In the genomic region with DNA sequence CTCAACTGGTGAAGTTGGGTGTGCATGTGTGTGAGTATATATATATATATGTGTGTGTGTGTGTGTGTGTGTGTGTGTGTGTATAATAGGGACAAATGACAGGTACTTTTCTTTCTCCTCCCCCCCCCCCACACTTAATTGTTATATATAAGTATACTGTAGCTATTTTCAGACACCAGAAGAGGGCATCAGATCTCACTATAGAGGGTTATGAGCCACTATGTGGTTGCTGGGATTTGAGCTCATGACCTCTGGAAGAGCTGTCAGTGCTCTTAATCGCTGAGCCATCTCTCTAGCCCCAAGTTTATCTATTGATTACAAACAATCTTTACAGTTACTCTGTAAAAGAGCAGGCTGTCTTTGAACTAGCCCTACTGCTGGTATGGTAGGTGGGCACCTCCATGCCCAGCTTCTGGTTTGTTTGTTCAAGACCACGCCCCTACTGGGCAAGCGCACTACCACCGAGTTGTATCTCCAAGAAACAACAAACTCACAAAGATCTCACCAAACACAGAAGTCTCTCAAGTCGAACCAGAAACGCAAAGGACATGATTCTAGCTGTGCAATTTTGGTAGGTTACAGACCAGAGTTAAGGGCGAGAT, we compare ENCODE assay signal across 8 mouse cellular contexts. TPM values are rescaled to one million over a fixed set of nuclear protein-coding genes. Genes with fewer than 3 reads are reported as not detected.
A peak's percentile ranks its signal among the peaks of the same experiment; 100 is the strongest.
DNase-seq lines count a peak whose midpoint lies in the region; ATAC-seq lines count a peak whose summit lies in the region.

No protein-coding gene starts in this region.

- no peaks in the 10 kb centered on the region for H3K9me3 ChIP-seq in heart, embryonic 14.5 days (ENCODE audit: control insufficient read depth, low read length)
- no peaks in the 10 kb centered on the region for H3K9me3 ChIP-seq in hindbrain, embryonic 11.5 days (ENCODE audit: control insufficient read depth, low read length)
- H3K9me3 ChIP-seq in midbrain, embryonic 11.5 days (ENCODE audit: control insufficient read depth, low read length): no peaks in the 10 kb centered on the region

- peak overlapping the region; percentile 81 to 90 for H3K4me3 ChIP-seq in heart, embryonic 14.5 days (ENCODE audit: control insufficient read depth in 1 of 2, insufficient read depth in 1 of 2, low read depth in 1 of 2, low read length in 2 of 2)
- H3K4me3 ChIP-seq in hindbrain, embryonic 11.5 days (ENCODE audit: low read depth, low read length): peak overlapping the region; percentile 71
- peak overlapping the region; percentile 75 for H3K4me3 ChIP-seq in midbrain, embryonic 11.5 days (ENCODE audit: low read depth, low read length)

- peaks cover 12 to 23% of the 10 kb centered on the region in 2 experiments; a peak in 3 of 4 replicates for H3K4me1 ChIP-seq in heart, embryonic 14.5 days (ENCODE audit: control insufficient read depth in 2 of 2, insufficient read depth in 2 of 2, low read length in 2 of 2)
- no peaks in the 10 kb centered on the region; the same call in 1 of the 2 replicates for H3K4me1 ChIP-seq in hindbrain, embryonic 11.5 days (replicated peaks; ENCODE audit: control insufficient read depth, insufficient read depth, low read length)
- peaks cover 9% of the 10 kb centered on the region for H3K4me1 ChIP-seq in midbrain, embryonic 11.5 days (ENCODE audit: control insufficient read depth, insufficient read depth, low read length)

- no peaks in the 10 kb centered on the region for H3K27me3 ChIP-seq in heart, embryonic 14.5 days (ENCODE audit: control insufficient read depth, insufficient read depth, low read length)
- no peaks in the 10 kb centered on the region for H3K27me3 ChIP-seq in hindbrain, embryonic 11.5 days (ENCODE audit: control insufficient read depth, insufficient read depth, low read length)
- no peaks in the 10 kb centered on the region for H3K27me3 ChIP-seq in midbrain, embryonic 11.5 days (ENCODE audit: control insufficient read depth, insufficient read depth, low read length)

- H3K36me3 ChIP-seq in heart, embryonic 14.5 days (ENCODE audit: control insufficient read depth, insufficient read depth, low read length): peaks cover 26% of the 10 kb centered on the region
- H3K36me3 ChIP-seq in hindbrain, embryonic 11.5 days (ENCODE audit: control insufficient read depth, insufficient read depth, low read length): no peaks in the 10 kb centered on the region
- H3K36me3 ChIP-seq in midbrain, embryonic 11.5 days (ENCODE audit: control insufficient read depth, insufficient read depth, low read length): no peaks in the 10 kb centered on the region

- peak overlapping the region in 1 of 2 experiments; percentile 91; a peak in 1 of 4 replicates for H3K27ac ChIP-seq in heart, embryonic 14.5 days (replicated peaks in 1 of 2; ENCODE audit: control insufficient read depth in 1 of 2, insufficient read depth in 1 of 2, low read depth in 2 of 2, low read length in 2 of 2)
- H3K27ac ChIP-seq in hindbrain, embryonic 11.5 days (ENCODE audit: low read depth, low read length): 0 out of 2 replicates have a peak overlapping the region, but pooled peaks have one; percentile 24
- H3K27ac ChIP-seq in midbrain, embryonic 11.5 days (ENCODE audit: low read depth, low read length): no peak overlapping the region

- DNase-seq in heart, adult 18-20 months: no peak
- peak; percentile 42 for DNase-seq in MEL-GATA-1-ER (ENCODE audit: extremely low read depth, low read depth)
- no peak for DNase-seq in hindbrain, embryonic 11.5 days (ENCODE audit: low spot score)
- no peak for DNase-seq in midbrain, embryonic 11.5 days (ENCODE audit: low spot score, missing footprints)
- DNase-seq in B cell, adult 2 months: no peak
- no peak for DNase-seq in thymus, postnatal 14 days
- no peak for DNase-seq in cerebellum, adult 11-12 months

- H3K4me2 ChIP-seq in heart, embryonic 14.5 days (ENCODE audit: low read length): peak overlapping the region; percentile 71
- peak overlapping the region; percentile 64 for H3K4me2 ChIP-seq in hindbrain, embryonic 11.5 days (replicated peaks; ENCODE audit: low read depth, low read length)
- H3K4me2 ChIP-seq in midbrain, embryonic 11.5 days: peak overlapping the region; percentile 87

- ATAC-seq in heart, embryonic 14.5 days (ENCODE audit: insufficient number of reproducible peaks, insufficient read depth, low FRiP score, low read depth): peak; percentile 24
- ATAC-seq in hindbrain, embryonic 11.5 days (ENCODE audit: low FRiP score): peak; percentile 61
- peak; percentile 67 for ATAC-seq in midbrain, embryonic 11.5 days (ENCODE audit: low FRiP score)

- H3K9ac ChIP-seq in heart, embryonic 14.5 days (ENCODE audit: low read length): no peak overlapping the region; the same call in 1 of the 2 replicates
- H3K9ac ChIP-seq in hindbrain, embryonic 11.5 days (ENCODE audit: low read depth, low read length): no peak overlapping the region
- no peak overlapping the region for H3K9ac ChIP-seq in midbrain, embryonic 11.5 days (ENCODE audit: low read length)

- WGBS in heart, embryonic 14.5 days: under 1% methylated on average over 7 of the region's 7 CpGs
- 3% methylated on average over 7 of the region's 7 CpGs for WGBS in hindbrain, embryonic 11.5 days
- 4% methylated on average over 7 of the region's 7 CpGs for WGBS in midbrain, embryonic 11.5 days

RNA-seq across cellular contexts. Expression of gene Wdr4, which starts 0.3 kb away (rescaled TPM):
- 16.7 and 17.9 TPM in 2 replicates for polyA plus RNA-seq in heart, embryonic 14.5 days (2014; fragmentation: Nextera tagmentation; extraction: Ambion mirVana)
- 1 to 10 TPM; 5.8 to 6.5 TPM for total RNA-seq in heart, adult 18-20 months (2021)
- polyA plus RNA-seq in hindbrain, embryonic 11.5 days (2014; fragmentation: Nextera tagmentation; extraction: Ambion mirVana): 33.4 and 34.0 TPM in 2 replicates
- polyA plus RNA-seq in midbrain, embryonic 11.5 days (2014; fragmentation: Nextera tagmentation; extraction: Ambion mirVana): 35.4 and 39.4 TPM in 2 replicates

RNA-seq across cellular contexts. Expression of gene Ndufv3, which starts 0.5 kb away (rescaled TPM):
- 748 and 805 TPM in 2 replicates for polyA plus RNA-seq in heart, embryonic 14.5 days (2014; fragmentation: Nextera tagmentation; extraction: Ambion mirVana)
- 1,000 to 10,000 TPM; 1,409 to 1,497 TPM for total RNA-seq in heart, adult 18-20 months (2021)
- 253 TPM in 2 replicates for polyA plus RNA-seq in hindbrain, embryonic 11.5 days (2014; fragmentation: Nextera tagmentation; extraction: Ambion mirVana)
- 239 and 249 TPM in 2 replicates for polyA plus RNA-seq in midbrain, embryonic 11.5 days (2014; fragmentation: Nextera tagmentation; extraction: Ambion mirVana)

RNA-seq across cellular contexts. Expression of gene Pknox1, which starts 45.1 kb away (rescaled TPM):
- polyA plus RNA-seq in heart, embryonic 14.5 days (2014; fragmentation: Nextera tagmentation; extraction: Ambion mirVana): 19.1 and 19.4 TPM in 2 replicates
- 10 to 100 TPM; 10.6 to 12.7 TPM for total RNA-seq in heart, adult 18-20 months (2021)
- polyA plus RNA-seq in hindbrain, embryonic 11.5 days (2014; fragmentation: Nextera tagmentation; extraction: Ambion mirVana): 29.0 and 36.1 TPM in 2 replicates
- polyA plus RNA-seq in midbrain, embryonic 11.5 days (2014; fragmentation: Nextera tagmentation; extraction: Ambion mirVana): 22.4 and 22.7 TPM in 2 replicates
